Comparison of ENCODE assay signal across 8 mouse cellular contexts in the genomic region with DNA sequence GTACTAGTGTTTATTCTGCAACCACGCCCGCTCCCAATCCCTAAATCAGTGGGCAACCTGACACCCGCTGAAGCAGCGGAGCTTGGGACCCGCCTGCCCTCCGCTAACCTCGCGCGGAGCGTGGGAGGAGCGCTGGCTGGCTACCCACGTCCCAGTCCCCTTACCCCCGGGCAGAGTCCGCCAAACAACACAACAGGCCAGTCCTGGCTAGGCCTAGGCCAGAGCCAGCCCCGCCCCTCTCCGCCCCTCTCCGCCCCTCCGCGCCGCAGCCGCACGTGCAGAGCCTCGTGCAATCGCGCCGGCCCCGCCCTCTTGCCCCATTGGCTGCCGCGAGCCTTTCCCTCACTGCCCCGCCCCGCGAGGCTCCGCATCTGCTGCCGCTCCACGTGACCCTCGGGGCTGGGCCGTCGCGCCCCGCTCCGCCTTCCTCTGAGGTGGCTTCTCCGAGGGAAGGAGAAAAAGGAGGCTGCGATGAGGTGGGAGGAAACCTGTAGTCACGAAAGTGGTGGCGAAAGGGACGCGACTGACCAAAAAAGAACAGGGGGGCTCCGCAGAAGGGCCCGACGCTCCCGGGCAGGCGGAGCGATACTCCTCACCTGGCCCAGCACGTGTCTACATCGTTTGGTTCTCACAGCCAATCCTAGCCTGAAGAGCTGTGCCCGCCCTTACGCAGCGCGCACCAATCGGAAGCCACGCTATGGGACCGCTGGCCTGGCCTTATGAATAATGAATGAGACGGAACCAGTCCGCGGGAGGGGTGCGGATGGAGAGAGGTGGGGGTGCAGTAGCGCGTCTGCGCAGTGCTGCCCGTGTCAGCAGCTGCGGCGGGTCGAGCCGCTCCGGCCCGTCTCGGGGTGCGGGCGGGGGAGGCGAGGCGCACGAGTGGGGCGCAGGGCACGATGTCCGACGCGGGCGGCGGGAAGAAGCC. TPM values are rescaled to one million over a fixed set of nuclear protein-coding genes. Genes with fewer than 3 reads are reported as not detected.
A peak's percentile ranks its signal among the peaks of the same experiment; 100 is the strongest.
DNase-seq lines count a peak whose midpoint lies in the region; ATAC-seq and TF ChIP-seq lines count a peak whose summit lies in the region.

No protein-coding gene starts in this region.

- peak overlapping the region; percentile 92 for H3K4me3 ChIP-seq in gastrocnemius, adult 2 months
- H3K4me3 ChIP-seq in hindbrain, postnatal 0 days (ENCODE audit: low read length): peak overlapping the region; percentile 62
- peak overlapping the region; percentile 73 for H3K4me3 ChIP-seq in left cerebral cortex, adult 2 months

- H3K27me3 ChIP-seq in hindbrain, postnatal 0 days (ENCODE audit: insufficient read depth, low read length): no peaks in the 10 kb centered on the region

- peak; percentile 83 for ATAC-seq in common myeloid progenitor, adult 5-6 weeks (replicated peaks; ENCODE audit: low read depth, poor library complexity, severe bottlenecking)
- ATAC-seq in hindbrain, postnatal 0 days: peak; percentile 98
- ATAC-seq in megakaryocyte, adult 5-6 weeks (ENCODE audit: poor library complexity, severe bottlenecking): peak; percentile 91

- H3K4me2 ChIP-seq in hindbrain, postnatal 0 days (ENCODE audit: low read depth, low read length): peak overlapping the region; percentile 66

- peaks cover 12% of the 10 kb centered on the region for H3K36me3 ChIP-seq in hindbrain, postnatal 0 days (ENCODE audit: insufficient read depth, low read length)

- WGBS in hindbrain, postnatal 0 days: 2% methylated on average over 86 of the region's 89 CpGs

- no peak for TF ChIP-seq CTCF in gastrocnemius, adult 2 months (IDR thresholded peaks at IDR 0.05)
- TF ChIP-seq CTCF in hindbrain, postnatal 0 days (IDR thresholded peaks at IDR 0.05; ENCODE audit: low read depth): no peak
- no peak for TF ChIP-seq CTCF in left cerebral cortex, adult 2 months (IDR thresholded peaks at IDR 0.05)

- peak; percentile 99 for DNase-seq in ZHBTc4 (ENCODE audit: low read depth, low spot score)
- peak; percentile 99 for DNase-seq in gastrocnemius, adult 2 months
- DNase-seq in hindbrain, postnatal 0 days (ENCODE audit: low spot score): peak; percentile 99
- peak; percentile 95 to 98 for DNase-seq in left cerebral cortex, adult 2 months (ENCODE audit: extremely low spot score in 1 of 2, low spot score in 2 of 2)
- peak; percentile 97 to 99 for DNase-seq in right cerebral cortex, adult 2 months (ENCODE audit: low spot score in 2 of 2)
- peak; percentile 98 for DNase-seq in urinary bladder, postnatal 14 days (ENCODE audit: low spot score)

- H3K4me1 ChIP-seq in hindbrain, postnatal 0 days (ENCODE audit: insufficient read depth, low read length): peaks cover 28% of the 10 kb centered on the region

- H3K9me3 ChIP-seq in hindbrain, postnatal 0 days (ENCODE audit: low read length): no peaks in the 10 kb centered on the region

- peak overlapping the region; percentile 81 for H3K9ac ChIP-seq in hindbrain, postnatal 0 days (replicated peaks; ENCODE audit: low read length)

- intact Hi-C loops in gastrocnemius, adult 2 months (cut with DNase I): loop anchor here (5.0 kb wide), 1 partner anchor 64 kb away; the partner anchor contains the start of genes Rangap1 and Zc3h7b
- intact Hi-C loops in left cerebral cortex, adult 2 months (cut with DNase I): loop anchor here (1.0 to 2.0 kb wide), 3 partner anchors 9 to 66 kb away; partner anchors contain the start of genes Rangap1, Tef and Zc3h7b

- peak overlapping the region; percentile 96 for H3K27ac ChIP-seq in gastrocnemius, adult 2 months
- H3K27ac ChIP-seq in hindbrain, postnatal 0 days: peak overlapping the region; percentile 98
- peak overlapping the region; percentile 99 for H3K27ac ChIP-seq in left cerebral cortex, adult 2 months

RNA-seq across cellular contexts. Expression of gene Tef, which starts 8.7 kb away (rescaled TPM):
- 11.3 and 20.6 TPM in 2 replicates for total RNA-seq in common myeloid progenitor, adult 5-6 weeks (2017)
- 100 to 1,000 TPM; 101 to 191 TPM for total RNA-seq in gastrocnemius, adult 2 months (2021)
- 62.5 and 64.1 TPM in 2 replicates for total RNA-seq in hindbrain, postnatal 0 days (2014; rRNA removed)
- 27.8 and 30.4 TPM in 2 replicates for polyA plus RNA-seq in hindbrain, postnatal 0 days (2015; fragmentation: Nextera tagmentation; extraction: Ambion mirVana)
- 100 to 1,000 TPM; 220 to 228 TPM for total RNA-seq in left cerebral cortex, adult 2 months (2021)
- 3.1 and 3.3 TPM in 2 replicates for total RNA-seq in megakaryocyte, adult 5-6 weeks (2015)
- total RNA-seq in megakaryocyte, adult 5-6 weeks (2017): 6.5 and 8.6 TPM in 2 replicates

RNA-seq across cellular contexts. Expression of gene Tob2, which starts 47.7 kb away (rescaled TPM):
- 26.1 and 27.0 TPM in 2 replicates for total RNA-seq in common myeloid progenitor, adult 5-6 weeks (2017)
- total RNA-seq in gastrocnemius, adult 2 months (2021): 100 to 1,000 TPM; 151 to 205 TPM
- total RNA-seq in hindbrain, postnatal 0 days (2014; rRNA removed): 12.9 and 13.9 TPM in 2 replicates
- 14.0 and 14.5 TPM in 2 replicates for polyA plus RNA-seq in hindbrain, postnatal 0 days (2015; fragmentation: Nextera tagmentation; extraction: Ambion mirVana)
- total RNA-seq in left cerebral cortex, adult 2 months (2021): 10 to 100 TPM; 34.8 to 41.4 TPM
- total RNA-seq in megakaryocyte, adult 5-6 weeks (2015): 36.1 and 38.2 TPM in 2 replicates
- 20.3 and 23.8 TPM in 2 replicates for total RNA-seq in megakaryocyte, adult 5-6 weeks (2017)

Comparison
In these comparisons a context has a peak if more than half of its experiments do, and no peak if none do; other contexts are left out.
1. Peak in every context shown above with its lines: DNase-seq, ATAC-seq, H3K4me3 ChIP-seq and H3K27ac ChIP-seq.